Mouse (Mus musculus) heart, adult 2 months (tissue): ENCODE results near the gene Capn1.

Experiments
- CTCF ChIP-seq: fragments of 200-600 bp; IDR thresholded peaks from 2 replicates; pipeline ENCODE4 v1.8.1; 2022; ENCODE audit warnings: antibody characterized with exemption, mild to moderate bottlenecking, moderate library complexity
- EP300 ChIP-seq: fragments of 200-500 bp; IDR thresholded peaks from 2 replicates; pipeline ENCODE4 v1.6.1; 2011; ENCODE audit warnings: low read depth, low read length, control low read depth; ENCODE audit not compliant: insufficient read depth
- POLR2A ChIP-seq: fragments of 200-500 bp; IDR thresholded peaks from 2 replicates; pipeline ENCODE4 v1.6.1; 2011; ENCODE audit warnings: mild to moderate bottlenecking, low read depth, low read length, control low read depth; ENCODE audit not compliant: insufficient read depth

GRCm38 (mm10) chr19:5950218-5950617, 65.5 kb downstream of the Capn1 start:
- no peak for TF ChIP-seq EP300
- no peak for TF ChIP-seq CTCF
- TF ChIP-seq POLR2A, result no peak
